Mouse (Mus musculus) brain, embryonic 14.5 days (tissue): ENCODE measurements around the gene Cox10. TPM values are rescaled to one million over a fixed set of nuclear protein-coding genes. Genes with fewer than 3 reads are reported as not detected.
"Not testable (repeated sequence)": the region's sequence is repeated elsewhere in the genome, so short reads cannot be mapped to it uniquely, and the experiment has no call there.

Experiments
- DNase-seq: peaks from one replicate; pipeline ENCODE4 v3.0.0-alpha.2; 2011; ENCODE audit warnings: low read depth
- CTCF ChIP-seq: fragments of 200-500 bp; IDR thresholded peaks from 2 replicates; pipeline ENCODE4 v1.5.1; 2012; ENCODE audit warnings: inconsistent platforms, mild to moderate bottlenecking, moderate library complexity, borderline replicate concordance; ENCODE audit not compliant: insufficient read depth, insufficient read length; ENCODE audit errors: extremely low read depth
- POLR2A ChIP-seq: fragments of 200-500 bp; IDR thresholded peaks from 2 replicates; pipeline ENCODE4 v1.6.1; 2012; ENCODE audit warnings: mild to moderate bottlenecking, inconsistent platforms, borderline replicate concordance; ENCODE audit not compliant: poor library complexity, insufficient read depth, insufficient read length, severe bottlenecking; ENCODE audit errors: extremely low read depth
- polyA plus RNA-seq: library from polyadenylated mRNA; depleted of rRNA; stranded (reverse); fragments of >200 nt; gene quantifications from 2 replicates; pipeline ENCODE4 v1.2.3, GENCODE M21; 2012; rRNA removed

Gene Cox10
- polyA plus RNA-seq, result 13.5 and 16.8 TPM in 2 replicates

DNA sequence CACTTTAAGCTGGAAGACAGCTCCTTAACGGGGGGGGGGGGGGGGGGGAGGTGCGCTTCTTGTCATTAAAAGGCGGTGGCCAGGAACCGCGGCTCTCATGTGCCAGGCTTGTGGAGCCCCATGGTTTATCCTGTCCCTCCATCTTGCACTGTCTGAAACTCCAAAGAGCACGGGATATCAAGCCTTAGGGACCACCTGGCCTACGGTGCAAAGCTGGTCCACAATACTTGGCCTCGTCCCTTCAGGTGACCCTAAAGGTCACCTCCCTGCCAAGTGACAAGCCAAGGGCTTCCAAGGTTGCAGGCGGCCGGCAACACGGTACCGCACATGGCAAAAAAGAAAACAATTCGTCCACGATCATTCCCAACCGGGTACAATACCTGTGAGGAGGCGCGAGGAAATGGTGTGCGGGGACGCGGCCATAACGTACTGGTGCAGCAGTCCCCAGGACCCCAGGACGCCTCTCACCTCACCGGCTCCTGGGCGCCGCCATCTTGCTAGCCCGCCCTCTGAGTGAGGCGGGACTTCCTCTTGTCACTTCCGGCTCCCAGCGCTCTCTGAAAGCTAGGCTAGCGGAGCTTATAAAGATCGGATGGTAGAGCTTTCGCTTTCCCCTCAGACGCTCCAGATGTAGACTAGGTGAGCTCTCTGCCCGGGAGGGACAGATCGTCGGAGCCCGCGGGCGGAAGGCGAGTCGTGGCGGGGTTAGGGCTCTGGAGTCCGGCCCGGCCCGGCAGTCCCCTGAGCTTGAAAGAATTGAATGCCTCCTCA lies at the start of gene Cox10:
TSS of gene Cox10 (minus strand) at position 513 of the 771 bp plus-strand sequence.
- TF ChIP-seq CTCF (no peak), POLR2A (peak; percentile 63; the same call in 1 of the 2 replicates)
- peak; percentile 93 for DNase-seq

DNA sequence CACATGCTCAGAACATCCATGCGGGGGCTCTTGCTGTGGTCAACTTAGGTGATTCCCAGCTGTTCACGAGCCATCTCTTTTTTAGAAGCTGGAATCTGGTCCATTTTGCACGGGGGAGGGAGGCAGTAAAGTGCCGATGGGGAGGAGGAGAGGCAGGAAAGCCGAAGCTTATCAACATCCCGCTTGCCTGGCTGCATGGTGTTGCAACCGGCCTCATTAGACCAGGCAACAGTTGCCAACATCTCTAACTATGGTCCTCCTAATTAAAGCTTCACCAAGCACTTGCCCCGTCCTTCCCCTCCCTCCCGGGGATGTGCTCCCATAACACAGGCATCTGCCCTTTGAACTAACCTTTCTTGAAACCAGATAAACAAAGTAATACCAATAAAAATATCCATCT lies 48.7 kb upstream of the Cox10 start:
- no peak for TF ChIP-seq CTCF
- DNase-seq, result peak; percentile 12

DNA sequence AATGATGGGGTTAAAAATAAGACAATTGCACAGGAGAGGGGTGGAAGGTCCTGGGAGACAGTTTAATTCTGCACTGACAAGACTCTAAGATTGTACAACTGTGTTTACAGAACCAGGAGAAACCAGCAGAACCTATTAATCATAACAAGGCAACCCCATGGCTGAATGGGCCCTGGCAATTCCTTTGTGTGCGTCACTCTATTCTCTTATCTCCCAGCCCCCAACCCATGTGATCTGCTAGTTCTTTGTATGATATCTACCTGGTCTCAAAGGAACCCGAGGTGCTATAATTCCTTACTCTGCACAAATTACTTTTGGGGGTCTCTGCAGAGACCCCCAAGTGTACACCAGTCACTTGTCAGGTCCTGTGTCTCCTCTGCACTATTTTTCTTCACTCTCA lies 46.2 kb upstream of the Cox10 start:
- no peak for DNase-seq
- TF ChIP-seq CTCF (no peak), POLR2A (no peak)

DNA sequence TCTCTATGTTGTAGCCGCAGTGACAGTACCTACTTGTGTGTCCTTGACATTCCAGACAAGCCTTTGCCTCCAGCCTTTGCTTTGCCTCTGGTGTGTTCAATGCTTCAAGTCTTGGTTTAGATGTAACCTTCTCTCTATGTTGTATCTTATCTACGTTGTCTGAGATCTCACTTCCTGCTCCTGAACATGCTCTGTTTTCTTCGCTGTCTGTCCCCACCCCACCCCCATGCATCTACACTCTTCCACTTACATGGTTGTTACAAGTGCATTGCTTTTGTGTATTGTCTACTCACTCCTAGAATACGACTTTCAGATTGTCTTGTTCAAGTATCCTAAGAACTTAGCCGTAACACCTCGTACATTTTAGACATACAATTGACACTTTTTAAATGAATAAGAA lies 43.9 kb upstream of the Cox10 start:
- not testable (repeated sequence) for DNase-seq

DNA sequence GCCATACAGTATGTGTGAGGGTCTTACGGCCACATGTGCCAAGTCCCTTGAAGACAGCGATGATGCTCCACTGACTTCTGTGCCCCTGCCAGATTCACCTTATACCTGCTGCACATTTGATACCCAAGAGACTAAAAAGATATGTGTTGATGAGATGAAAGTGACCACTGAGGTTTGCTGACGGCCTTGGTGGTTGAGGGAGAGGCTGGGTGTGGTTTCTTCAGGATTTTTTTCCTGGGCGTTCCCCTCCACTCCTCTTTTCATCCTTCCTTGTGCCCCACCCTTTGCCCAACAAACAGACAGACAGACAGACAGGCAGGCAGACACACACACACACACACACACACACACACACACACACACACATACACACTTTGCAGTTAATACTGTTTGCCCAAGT lies 37.4 kb upstream of the Cox10 start:
- TF ChIP-seq CTCF, result no peak
- TF ChIP-seq POLR2A, result no peak
- DNase-seq, result no peak

DNA sequence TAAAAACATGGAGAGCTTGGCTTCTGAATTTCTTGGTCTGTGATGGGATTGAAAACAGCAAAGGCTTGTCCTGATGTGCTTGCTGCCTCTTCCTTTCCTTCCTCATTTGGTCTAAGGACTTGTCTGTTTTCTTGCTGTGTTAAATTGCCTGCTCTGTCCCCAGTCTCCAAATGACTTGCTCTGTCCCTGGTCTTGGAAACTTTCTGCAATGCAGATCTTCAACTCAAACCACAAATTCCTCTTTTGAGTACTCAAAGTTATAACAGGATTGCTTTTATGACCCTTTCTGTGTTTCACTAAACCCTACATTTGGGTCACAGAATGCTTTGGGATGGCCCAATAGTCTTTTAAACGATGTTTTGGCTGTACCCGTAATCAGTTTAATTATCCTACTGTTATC lies 36.6 kb upstream of the Cox10 start:
- TF ChIP-seq CTCF, result no peak
- TF ChIP-seq POLR2A, result no peak
- no peak for DNase-seq

DNA sequence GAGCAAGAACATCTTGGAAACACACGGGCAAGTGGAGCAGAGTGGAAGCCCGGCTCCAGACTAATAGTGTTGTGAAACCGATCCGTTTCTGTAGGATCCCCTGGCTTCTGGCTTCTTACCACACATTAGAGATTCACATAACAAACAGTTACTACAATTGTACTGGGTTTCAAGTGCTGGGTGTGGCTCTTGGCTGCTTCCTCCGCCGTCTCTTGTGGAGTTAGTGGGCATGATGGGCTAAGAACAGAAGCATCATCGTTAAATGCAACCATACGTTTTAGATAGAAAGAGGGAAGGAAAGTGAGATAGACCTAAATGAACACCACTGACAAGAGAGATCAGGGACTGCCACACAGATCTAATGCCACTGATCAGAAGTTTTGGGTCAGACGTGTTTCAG lies 35.8 kb upstream of the Cox10 start:
- TF ChIP-seq CTCF (no peak), POLR2A (no peak)
- DNase-seq, result no peak

DNA sequence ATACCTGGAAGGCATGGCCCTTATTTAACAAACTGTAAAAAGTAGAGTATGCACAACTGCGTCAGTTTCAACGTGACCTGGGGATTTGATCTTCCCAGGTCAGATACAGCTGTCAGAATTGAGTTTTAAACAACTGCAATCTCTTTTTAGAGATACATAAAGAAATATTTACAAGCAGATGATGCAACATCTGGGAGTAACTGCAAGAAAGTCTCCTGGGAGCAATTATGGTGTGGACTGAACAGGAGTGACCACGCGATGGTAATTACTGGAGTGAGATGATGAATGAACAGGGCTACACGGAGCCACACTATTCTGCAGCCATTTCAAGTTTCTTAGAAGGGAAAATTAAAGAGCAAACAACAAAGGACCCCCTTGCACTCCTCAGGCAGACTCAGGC lies 20.8 kb upstream of the Cox10 start:
- TF ChIP-seq CTCF, result no peak
- no peak for TF ChIP-seq POLR2A
- DNase-seq, result no peak

DNA sequence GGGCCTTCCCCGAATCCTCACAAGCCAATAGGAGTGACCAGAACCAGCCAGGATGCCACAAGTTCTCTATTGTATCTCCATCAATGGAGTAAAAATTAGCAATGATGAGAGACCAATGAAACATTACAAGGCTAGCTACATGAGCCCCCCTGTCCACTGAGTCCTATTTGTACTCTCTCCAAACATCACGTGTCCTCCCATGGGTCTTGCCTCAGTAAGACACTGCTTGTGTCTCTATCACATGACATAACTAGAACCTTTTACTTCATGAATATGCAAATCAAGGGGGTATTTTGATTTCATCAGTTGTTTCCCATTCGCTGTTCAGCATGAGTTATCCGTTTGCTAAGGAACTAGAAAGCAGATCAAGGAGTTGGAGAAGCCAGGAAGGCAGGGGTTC lies 13.8 kb upstream of the Cox10 start:
- TF ChIP-seq CTCF, result no peak
- no peak for TF ChIP-seq POLR2A
- DNase-seq, result no peak

DNA sequence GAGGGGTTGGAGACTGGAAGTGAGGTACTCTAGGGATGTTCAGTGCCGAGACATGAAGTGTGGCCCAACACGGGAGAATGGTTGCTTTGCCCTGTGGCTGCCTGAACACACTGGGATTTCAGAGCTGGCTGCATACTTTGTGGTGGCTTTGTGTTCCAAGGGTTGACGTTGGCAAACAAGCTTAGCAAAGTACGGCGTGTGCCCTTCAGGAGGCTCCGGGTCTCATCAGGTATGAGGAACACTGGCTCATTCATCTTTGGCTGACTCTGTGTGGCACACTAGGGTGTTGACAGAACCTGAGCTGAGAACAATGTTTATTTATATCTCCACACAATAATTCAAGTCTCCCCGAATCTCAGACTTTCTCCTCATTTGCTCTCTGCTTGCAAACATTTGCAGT lies 11.9 kb upstream of the Cox10 start:
- no peak for DNase-seq
- TF ChIP-seq POLR2A, result no peak
- TF ChIP-seq CTCF, result no peak

DNA sequence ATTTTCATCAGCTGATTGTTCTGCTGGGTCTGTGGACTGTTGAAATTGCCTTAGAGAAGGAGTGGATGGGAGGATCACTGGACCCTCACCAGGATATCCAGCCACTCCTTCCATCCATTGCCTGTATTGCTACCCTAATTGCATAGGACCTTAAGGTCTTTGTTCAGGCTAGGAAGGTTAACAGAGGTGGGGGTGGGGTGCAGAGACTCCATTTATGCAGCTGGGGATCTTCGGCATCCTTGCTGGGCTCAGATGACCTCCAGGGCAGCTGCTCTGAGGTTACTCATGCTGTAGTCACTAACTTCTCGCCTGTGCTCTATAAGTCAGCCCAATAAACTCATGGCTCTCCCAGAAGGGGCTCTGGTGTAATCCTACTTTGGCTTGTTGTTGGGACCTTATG lies 10.4 kb upstream of the Cox10 start:
- no peak for DNase-seq
- no peak for TF ChIP-seq CTCF
- no peak for TF ChIP-seq POLR2A

DNA sequence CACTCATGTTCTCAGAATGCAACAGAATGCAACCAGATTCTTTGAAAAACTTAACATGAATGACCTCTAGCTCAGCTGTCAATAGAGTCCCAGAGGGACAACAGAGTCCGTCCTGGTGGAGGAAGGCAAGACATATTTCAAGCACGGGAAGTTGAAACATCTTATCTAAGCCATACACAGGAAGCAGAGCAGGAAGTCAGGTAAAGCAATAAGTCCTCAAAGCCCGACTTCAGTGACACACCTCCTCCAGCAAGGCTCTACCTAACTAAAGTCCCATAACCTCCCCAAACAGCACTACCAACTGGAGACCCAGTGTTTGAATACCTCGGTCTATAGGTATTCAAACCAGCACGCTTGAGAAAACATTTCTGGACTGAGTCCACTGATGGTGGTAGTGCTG lies 6.6 kb upstream of the Cox10 start:
- no peak for DNase-seq
- TF ChIP-seq POLR2A (no peak), CTCF (no peak)

DNA sequence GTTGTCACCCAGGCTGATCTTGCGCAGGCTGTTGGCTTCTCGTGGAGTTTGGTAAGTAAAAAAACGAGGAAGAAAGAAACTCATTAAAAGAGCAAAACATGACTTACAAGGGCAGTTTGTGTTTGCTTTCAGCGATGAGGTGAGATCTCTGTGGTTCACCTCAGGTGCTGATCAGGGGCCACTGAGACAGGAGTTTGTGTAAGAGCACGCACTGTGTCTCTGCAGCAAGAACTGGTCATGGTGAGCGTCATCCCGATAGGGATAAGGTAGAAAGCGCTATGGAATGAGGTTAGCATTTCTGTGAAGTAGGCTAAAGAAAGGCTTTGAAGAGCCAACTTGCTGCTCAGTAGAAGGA lies 436 bp upstream of the Cox10 start:
- no peak for DNase-seq
- no peak for TF ChIP-seq POLR2A
- TF ChIP-seq CTCF, result no peak
